Mouse (Mus musculus): ENCODE results near the gene Aldh3a1. TPM values are rescaled to one million over a fixed set of nuclear protein-coding genes. Genes with fewer than 3 reads are reported as not detected.

Gene Aldh3a1
- polyA plus RNA-seq, 1 experiment from 2014 or later = not detected

DNA sequence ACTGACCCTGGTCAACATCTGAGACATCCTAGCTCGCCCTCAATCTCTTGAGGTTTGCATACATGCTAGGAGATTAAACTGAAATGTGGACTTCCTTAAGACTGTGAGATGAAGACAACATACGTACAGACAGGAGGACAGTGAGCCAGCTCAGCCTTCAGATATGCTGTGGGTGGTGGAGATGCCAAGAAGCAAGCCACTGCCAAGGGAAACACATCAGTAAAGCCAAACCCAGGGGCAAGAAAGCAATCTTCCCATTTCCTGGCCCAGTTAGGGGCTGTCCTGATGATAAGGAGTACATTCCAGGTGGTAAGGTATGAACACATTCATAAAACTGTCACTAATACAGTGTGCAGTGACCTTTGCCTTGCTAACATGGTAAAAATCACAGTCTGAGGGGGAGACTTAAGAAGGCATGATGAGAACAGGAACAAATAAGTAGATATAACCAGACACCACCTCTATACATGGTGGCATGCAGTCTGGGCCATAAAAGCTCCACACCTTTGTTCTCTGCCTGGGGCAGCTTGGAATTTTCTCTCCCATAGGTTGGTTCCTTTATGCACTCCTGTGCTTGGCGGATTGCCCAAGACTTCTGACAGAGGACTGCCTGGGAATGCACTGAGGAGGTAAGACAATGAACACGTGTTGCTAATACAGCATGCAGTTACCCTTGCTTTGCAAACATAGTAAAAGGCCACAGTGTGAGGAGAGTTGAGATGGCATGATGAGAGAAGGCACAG, 7.5 kb upstream of the Aldh3a1 start:
- 76% methylated on average over 4 of the region's 4 CpGs for WGBS
- H3K9me3 ChIP-seq = no peaks in the 10 kb centered on the region
- no peak for ATAC-seq (ENCODE audit: low FRiP score, low read depth)

DNA sequence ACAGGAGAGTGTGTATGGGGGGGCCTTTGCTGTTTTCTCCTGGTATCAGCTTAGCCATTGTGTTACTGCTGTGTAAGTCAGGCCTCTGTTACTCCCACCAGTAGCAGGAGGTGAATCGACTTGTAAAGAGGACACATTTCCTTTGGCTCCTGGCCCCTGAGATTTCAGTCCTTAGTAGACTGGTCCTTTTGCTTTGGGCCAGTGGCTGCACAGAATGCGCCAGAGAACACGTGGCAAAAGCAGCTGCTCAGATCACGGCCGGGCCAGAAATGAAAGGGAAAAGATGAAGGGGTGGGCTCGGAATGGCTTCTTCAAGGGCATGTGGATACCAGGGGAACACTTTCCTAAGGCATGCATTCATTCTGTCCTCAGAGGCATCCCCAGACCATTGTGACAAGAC, 5.2 kb upstream of the Aldh3a1 start:
- H3K36me3 ChIP-seq = no peaks in the 10 kb centered on the region

More for the DNA sequence above, 7.5 kb upstream of the Aldh3a1 start:
- no peak overlapping the region for H3K4me2 ChIP-seq (replicated peaks)
- no peaks in the 10 kb centered on the region for H3K27me3 ChIP-seq (replicated peaks)
- no peak overlapping the region for H3K9ac ChIP-seq
- H3K4me1 ChIP-seq = no peaks in the 10 kb centered on the region
- H3K36me3 ChIP-seq = no peaks in the 10 kb centered on the region
- no peak overlapping the region for H3K4me3 ChIP-seq
- no peak overlapping the region for H3K27ac ChIP-seq

GRCm38 (mm10) chr11:61202810-61203209, 4.5 kb upstream of the Aldh3a1 start:
- Histone ChIP-seq H3K27ac (no peak overlapping the region), H3K4me3 (no peak overlapping the region)
- WGBS = 86% methylated on average over 2 of the region's 2 CpGs

More for the DNA sequence above, 5.2 kb upstream of the Aldh3a1 start:
- ATAC-seq (ENCODE audit: low FRiP score, low read depth) = no peak
- H3K9ac ChIP-seq = no peak overlapping the region
- no peak overlapping the region for H3K4me3 ChIP-seq
- no peaks in the 10 kb centered on the region for H3K9me3 ChIP-seq
- WGBS = 73% methylated on average over 6 of the region's 6 CpGs
- no peaks in the 10 kb centered on the region for H3K4me1 ChIP-seq
- H3K27me3 ChIP-seq (replicated peaks) = no peaks in the 10 kb centered on the region
- no peak overlapping the region for H3K4me2 ChIP-seq (replicated peaks)
- H3K27ac ChIP-seq = no peak overlapping the region

GRCm38 (mm10) chr11:61205167-61205950, 2.0 kb upstream of the Aldh3a1 start:
- Histone ChIP-seq H3K9ac (no peak overlapping the region), H3K36me3 (no peaks in the 10 kb centered on the region), H3K4me3 (no peak overlapping the region), H3K27me3 (replicated peaks) (no peaks in the 10 kb centered on the region), H3K27ac (no peak overlapping the region), H3K9me3 (no peaks in the 10 kb centered on the region), H3K4me2 (replicated peaks) (no peak overlapping the region), H3K4me1 (no peaks in the 10 kb centered on the region)
- 96% methylated on average over 10 of the region's 10 CpGs for WGBS
- no peak for ATAC-seq (ENCODE audit: low FRiP score, low read depth)

More at GRCm38 (mm10) chr11:61202810-61203209, 4.5 kb upstream of the Aldh3a1 start:
- Histone ChIP-seq H3K27me3 (replicated peaks) (no peaks in the 10 kb centered on the region), H3K4me2 (replicated peaks) (no peak overlapping the region), H3K4me1 (no peaks in the 10 kb centered on the region), H3K9ac (no peak overlapping the region), H3K9me3 (no peaks in the 10 kb centered on the region), H3K36me3 (no peaks in the 10 kb centered on the region)
- no peak for ATAC-seq (ENCODE audit: low FRiP score, low read depth)

DNA sequence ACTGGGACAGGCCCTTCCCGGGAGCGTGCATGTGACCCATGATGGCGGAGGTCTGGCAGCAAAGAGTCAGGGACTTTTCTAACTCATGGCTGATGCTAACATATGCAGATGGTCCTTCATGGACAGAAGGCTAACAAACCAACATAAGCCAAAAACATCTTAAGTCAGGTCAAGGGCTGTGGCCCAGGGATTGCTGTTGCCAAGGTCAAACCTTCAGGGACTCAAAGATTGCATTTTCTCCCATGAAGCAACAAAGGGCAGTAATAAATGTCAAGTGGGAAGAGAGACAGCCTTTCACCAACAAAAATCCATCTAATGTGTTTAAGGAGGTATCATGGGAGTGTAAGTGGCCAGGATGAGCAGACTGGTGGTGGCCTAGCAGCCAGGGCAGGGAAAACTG, 1.2 kb upstream of the Aldh3a1 start:
- no peak for ATAC-seq (ENCODE audit: low FRiP score, low read depth)
- Histone ChIP-seq H3K27ac (no peak overlapping the region), H3K27me3 (replicated peaks) (no peaks in the 10 kb centered on the region), H3K9me3 (no peaks in the 10 kb centered on the region), H3K4me1 (no peaks in the 10 kb centered on the region), H3K36me3 (no peaks in the 10 kb centered on the region), H3K4me3 (no peak overlapping the region), H3K4me2 (replicated peaks) (no peak overlapping the region), H3K9ac (no peak overlapping the region)
- 92% methylated on average over 3 of the region's 3 CpGs for WGBS

DNA sequence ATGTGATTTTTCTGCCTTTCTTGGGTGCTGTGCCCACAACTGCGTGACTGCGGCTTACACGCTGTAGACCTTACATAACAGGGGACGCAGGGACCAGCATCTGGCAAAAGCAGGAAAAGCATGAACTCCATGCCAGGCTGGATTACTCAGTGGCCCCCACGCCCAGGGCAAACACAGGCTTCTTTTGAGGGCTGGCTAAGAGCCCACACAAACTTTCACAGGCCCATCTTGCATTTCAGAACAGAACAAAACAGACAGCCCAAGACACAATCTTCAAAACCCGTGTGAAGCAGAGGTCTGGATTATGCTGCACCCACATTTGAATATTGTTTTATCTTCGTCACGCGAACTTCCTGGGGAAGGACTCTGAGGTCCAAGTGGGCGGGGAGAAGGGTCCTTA, 979 bp downstream of the Aldh3a1 start:
- WGBS = 90% methylated on average over 10 of the region's 10 CpGs

GRCm38 (mm10) chr11:61212102-61212501, 4.8 kb downstream of the Aldh3a1 start:
- peaks cover 11% of the 10 kb centered on the region for H3K27me3 ChIP-seq (replicated peaks)
- no peak overlapping the region for H3K27ac ChIP-seq
- H3K4me1 ChIP-seq = no peaks in the 10 kb centered on the region
- no peak overlapping the region for H3K4me3 ChIP-seq
- H3K36me3 ChIP-seq = no peaks in the 10 kb centered on the region
- no peak for ATAC-seq (ENCODE audit: low FRiP score, low read depth)
- H3K9me3 ChIP-seq = no peaks in the 10 kb centered on the region
- no peak overlapping the region for H3K4me2 ChIP-seq (replicated peaks)
- H3K9ac ChIP-seq = no peak overlapping the region
- WGBS = 41% methylated on average over 20 of the region's 20 CpGs

More for the DNA sequence above, 979 bp downstream of the Aldh3a1 start:
- H3K27me3 ChIP-seq (replicated peaks) = peaks cover 11% of the 10 kb centered on the region
- ATAC-seq (ENCODE audit: low FRiP score, low read depth) = no peak
- H3K36me3 ChIP-seq = no peaks in the 10 kb centered on the region
- H3K27ac ChIP-seq = no peak overlapping the region
- no peak overlapping the region for H3K4me2 ChIP-seq (replicated peaks)
- H3K9me3 ChIP-seq = no peaks in the 10 kb centered on the region
- H3K4me3 ChIP-seq = no peak overlapping the region
- H3K4me1 ChIP-seq = no peaks in the 10 kb centered on the region
- H3K9ac ChIP-seq = no peak overlapping the region

DNA sequence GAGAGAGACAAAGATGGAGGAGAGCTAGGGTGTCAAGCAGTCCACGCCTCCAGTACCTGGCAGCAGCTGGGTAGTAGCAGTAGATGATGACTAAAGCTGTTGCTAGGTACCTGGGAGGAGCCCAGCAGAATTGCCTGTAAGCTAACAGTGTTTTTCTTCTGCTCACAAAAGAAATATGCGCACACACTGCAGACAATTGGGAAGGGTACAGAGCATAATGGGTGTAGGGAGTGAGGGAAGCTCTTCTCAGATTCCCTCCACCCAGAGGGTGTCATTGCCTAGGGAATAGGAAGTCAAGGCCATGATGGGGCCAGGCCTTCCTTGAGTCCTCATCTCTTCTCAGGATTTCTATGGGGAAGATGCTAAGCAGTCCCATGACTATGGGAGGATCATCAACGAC, 8.6 kb downstream of the Aldh3a1 start:
- H3K9me3 ChIP-seq = no peaks in the 10 kb centered on the region
- H3K4me3 ChIP-seq = no peak overlapping the region
- WGBS = 75% methylated on average over 3 of the region's 3 CpGs
- H3K27ac ChIP-seq = no peak overlapping the region
- H3K27me3 ChIP-seq (replicated peaks) = peaks cover 11% of the 10 kb centered on the region
- H3K9ac ChIP-seq = no peak overlapping the region
- H3K4me1 ChIP-seq = no peaks in the 10 kb centered on the region
- ATAC-seq (ENCODE audit: low FRiP score, low read depth) = no peak
- H3K36me3 ChIP-seq = no peaks in the 10 kb centered on the region
- H3K4me2 ChIP-seq (replicated peaks) = no peak overlapping the region

GRCm38 (mm10) chr11:61220156-61220881, 13.0 kb downstream of the Aldh3a1 start:
- no peak for ATAC-seq (ENCODE audit: low FRiP score, low read depth)
- Histone ChIP-seq H3K36me3 (no peaks in the 10 kb centered on the region), H3K4me2 (replicated peaks) (no peak overlapping the region), H3K9me3 (no peaks in the 10 kb centered on the region), H3K4me3 (no peak overlapping the region), H3K27ac (no peak overlapping the region), H3K27me3 (replicated peaks) (no peaks in the 10 kb centered on the region), H3K4me1 (no peaks in the 10 kb centered on the region), H3K9ac (no peak overlapping the region)
- 71% methylated on average over 9 of the region's 9 CpGs for WGBS

- no peak overlapping the region for H3K27ac ChIP-seq
- no peaks in the 10 kb centered on the region for H3K9me3 ChIP-seq
- H3K4me1 ChIP-seq = no peaks in the 10 kb centered on the region
- H3K27me3 ChIP-seq (replicated peaks) = no peaks in the 10 kb centered on the region
- WGBS = 86% methylated on average over 1 of the region's 1 CpGs
- no peaks in the 10 kb centered on the region for H3K36me3 ChIP-seq
- ATAC-seq (ENCODE audit: low FRiP score, low read depth) = no peak
- no peak overlapping the region for H3K9ac ChIP-seq
- H3K4me3 ChIP-seq = no peak overlapping the region
- H3K4me2 ChIP-seq (replicated peaks) = no peak overlapping the region
These were observed 14.7 kb downstream of the Aldh3a1 start for GRCm38 (mm10) chr11:61222007-61222406.

DNA sequence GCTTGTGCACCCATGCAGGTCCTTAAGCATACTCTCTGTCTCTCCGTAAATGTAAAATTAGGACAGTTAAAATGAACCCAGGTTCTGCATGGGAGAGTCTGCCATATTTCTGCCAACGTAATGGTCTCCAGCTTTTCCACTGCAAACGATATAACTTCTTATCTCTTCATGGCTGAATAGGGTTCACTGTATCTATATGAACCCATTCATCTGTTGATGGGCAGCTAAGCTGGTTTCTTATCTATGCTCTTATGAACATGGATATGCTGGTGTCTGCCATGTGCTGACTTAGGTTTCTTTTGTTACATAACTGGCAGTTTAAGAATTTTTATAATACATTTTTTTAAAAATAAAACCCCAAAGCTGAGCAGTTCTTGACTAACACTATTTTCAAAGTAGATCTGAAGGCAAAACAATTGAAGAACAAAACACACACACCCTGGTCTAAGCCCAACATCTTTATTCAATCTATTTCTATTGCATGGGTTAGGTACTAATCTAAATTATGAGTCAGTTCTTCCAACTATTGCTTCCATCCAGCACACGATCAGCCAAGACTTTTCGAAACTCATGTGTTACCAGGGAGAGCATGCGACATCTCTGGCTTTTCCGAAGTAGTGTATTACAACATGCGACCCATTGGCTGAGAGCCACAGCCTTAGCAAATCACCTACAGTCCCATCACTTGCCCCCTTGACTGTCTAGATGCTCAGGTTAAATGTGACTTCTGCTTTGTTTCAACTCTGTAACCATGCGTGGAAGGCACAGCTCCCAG, 15.8 kb downstream of the Aldh3a1 start:
- Histone ChIP-seq H3K9ac (no peak overlapping the region), H3K4me3 (no peak overlapping the region), H3K4me1 (no peaks in the 10 kb centered on the region), H3K27ac (no peak overlapping the region), H3K27me3 (replicated peaks) (no peaks in the 10 kb centered on the region), H3K4me2 (replicated peaks) (no peak overlapping the region), H3K36me3 (no peaks in the 10 kb centered on the region), H3K9me3 (no peaks in the 10 kb centered on the region)
- 94% methylated on average over 9 of the region's 9 CpGs for WGBS
- ATAC-seq (ENCODE audit: low FRiP score, low read depth) = no peak
